Mouse (Mus musculus) frontal cortex, adult (tissue): ENCODE data around the gene Eva1b.

Source experiments
- ATAC-seq: cut with Nextera tagmentation; 2 replicates; pipeline ENCODE4 v1.9.2; 2017; ENCODE audit warnings: mild to moderate bottlenecking, moderate library complexity, mixed read lengths; ENCODE audit not compliant: low TSS enrichment

Gene Eva1b

DNA sequence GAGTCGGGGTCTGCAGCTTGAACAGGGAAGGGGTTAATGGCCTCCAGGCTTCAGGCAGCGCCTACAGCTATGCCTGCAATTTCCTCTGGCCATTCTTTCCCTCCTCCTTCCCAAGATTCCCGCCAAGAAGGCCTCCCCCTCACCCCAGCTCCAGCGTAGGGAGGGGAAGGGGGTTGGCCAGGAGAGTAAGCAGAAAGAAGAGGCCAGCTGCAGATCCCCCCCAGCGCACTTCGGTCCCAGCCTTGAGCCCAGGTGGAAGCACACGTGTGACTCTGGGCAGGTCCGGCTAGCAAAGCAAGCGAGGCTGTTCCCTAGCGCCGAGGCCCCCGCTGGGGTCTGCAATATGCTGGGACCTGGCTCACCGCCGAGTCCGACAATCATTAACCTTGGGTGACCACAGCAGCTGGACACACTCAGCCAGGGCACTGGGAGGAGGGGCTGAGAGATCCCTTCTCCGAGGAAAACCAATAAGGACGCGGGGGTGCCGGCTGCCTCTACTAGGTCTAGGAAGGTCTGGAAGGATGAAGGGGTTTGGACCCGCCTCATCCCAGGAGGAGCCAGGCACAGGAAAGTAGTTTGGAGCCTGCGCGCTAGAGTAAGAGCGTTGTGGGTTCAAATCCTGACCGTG is at the start of gene Eva1b:
Gene Eva1b (plus strand): TSS at position 212 of the 628 bp plus-strand sequence.
- ATAC-seq, result no peak

DNA sequence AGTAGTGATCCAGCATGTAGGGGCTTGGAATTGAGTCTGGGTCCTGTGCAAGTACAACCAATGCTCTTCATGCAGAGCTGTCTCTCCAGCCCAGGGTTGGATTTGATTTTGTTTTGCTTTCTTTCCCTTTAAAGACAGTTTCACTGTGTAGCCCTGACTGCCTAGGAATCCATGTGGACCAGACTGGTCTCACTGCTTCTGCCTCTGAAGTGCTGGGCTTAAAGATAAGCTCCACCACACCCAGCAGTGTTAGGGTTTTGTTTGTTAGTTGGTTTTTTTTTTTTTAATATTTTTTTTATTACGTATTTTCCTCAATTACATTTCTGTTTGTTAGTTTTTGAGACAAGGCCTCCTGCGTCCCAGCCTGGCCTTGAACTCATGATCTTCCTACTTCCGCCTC is 48.2 kb upstream of the Eva1b start:
- no peak for ATAC-seq

DNA sequence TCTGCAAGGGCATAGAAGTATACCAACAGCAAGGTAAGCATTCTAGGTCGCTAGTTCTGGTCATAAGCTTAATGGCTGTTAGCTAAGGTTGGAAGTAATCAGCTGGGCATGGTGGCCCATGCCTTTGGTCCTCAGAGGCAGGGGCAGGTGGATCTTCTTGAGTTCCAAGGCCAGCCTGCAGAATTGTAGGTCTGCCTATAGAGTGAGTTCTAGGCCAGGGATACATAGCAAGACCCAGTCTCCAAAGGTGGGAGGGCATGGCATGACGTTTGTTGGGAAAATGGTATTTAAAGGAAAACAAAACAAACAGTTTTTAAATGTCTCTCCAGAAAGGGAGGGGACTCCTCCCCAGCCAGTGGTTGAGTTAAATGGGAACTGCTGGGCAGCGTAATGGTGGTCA is 46.8 kb upstream of the Eva1b start:
- ATAC-seq, result no peak

DNA sequence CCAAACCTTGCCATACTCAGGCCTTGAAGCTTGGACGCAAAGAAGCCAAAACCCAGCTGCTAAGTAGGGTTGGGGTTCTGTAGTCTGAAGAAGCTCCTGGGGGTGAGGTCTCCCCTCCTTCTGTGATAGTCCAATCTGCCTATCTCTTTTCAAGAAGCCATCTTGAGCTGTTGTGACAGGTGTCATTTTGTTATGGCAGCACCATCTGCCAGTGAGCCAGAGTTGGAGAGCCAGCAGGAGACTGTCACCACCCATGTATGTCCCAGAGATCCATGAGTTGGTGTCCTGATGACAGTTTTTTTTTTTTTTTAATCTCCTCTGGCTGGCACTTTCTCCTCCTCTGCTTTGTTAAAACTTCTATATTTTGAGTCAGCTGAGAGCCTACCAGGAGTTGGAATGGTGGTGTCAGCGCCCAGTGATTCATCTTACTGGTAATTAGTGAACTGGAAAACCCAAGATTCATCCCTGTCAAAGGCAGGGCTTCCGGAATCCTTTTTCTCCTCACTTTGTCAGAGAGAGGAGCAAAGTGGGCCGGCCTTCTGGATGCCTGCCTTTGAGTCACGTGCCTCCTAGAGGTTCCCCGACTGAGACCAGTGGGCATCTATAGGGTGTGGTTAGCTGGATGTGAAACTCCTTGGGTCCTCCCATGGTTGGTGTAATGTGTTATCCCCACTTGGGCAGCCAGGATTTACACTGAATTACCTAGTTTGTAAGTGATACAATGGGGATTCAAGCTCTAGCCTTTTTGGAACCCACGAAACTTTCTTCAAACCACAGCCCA is 45.3 kb upstream of the Eva1b start:
- ATAC-seq, result peak; percentile 10

DNA sequence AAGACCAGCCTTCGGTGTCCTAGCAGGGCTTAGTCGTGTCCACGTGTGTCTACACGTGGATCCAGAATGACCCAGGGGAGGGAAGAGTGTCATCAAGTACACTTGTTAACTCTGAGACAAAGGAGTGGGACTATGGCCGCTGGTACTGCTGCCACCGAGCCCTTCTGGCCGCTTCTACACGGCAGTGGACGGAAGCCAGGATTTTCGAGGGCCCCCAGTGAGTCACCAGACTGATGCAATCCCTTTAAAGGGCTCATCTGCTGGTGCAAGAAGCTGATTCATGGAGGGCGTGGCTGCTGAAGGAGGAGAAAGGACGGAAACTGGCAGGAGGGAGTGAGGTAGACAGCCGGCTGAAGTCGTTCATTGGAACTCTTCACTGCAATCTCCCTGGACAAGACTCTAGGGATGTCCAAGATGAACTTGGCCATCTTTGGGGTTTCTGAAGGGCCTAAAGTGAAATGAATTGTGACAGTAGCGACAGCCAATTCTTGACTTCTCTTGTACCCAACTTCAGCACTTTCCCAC is 44.4 kb upstream of the Eva1b start:
- peak; percentile 66 for ATAC-seq

DNA sequence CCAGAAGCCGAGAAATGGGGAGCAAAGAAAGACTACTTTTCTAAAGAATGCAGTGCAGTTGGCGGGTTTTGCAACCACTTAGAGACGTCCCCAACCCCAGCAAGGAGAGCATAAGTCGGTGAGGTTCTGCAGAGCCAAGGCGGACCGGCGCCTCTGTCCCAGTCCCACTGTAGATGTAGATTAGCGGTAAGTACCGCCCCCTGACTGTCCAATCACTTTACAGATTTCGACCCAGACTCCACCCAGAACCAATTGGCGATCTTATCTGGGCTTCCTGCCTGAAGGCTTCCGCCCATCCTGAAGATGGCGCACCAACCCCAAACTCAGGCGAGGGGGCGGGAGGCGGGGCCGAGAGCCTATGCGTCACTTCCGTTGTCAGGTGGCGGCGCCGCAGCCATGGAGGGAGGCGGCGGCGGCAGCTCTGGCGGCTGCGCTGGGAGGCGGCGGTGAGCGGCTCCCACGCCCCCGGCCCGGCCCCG is 43.9 kb upstream of the Eva1b start, which contains the start of gene Stk40:
Gene Stk40 (plus strand): TSS at position 368 of the 479 bp plus-strand sequence.
- ATAC-seq, result peak; percentile 85

DNA sequence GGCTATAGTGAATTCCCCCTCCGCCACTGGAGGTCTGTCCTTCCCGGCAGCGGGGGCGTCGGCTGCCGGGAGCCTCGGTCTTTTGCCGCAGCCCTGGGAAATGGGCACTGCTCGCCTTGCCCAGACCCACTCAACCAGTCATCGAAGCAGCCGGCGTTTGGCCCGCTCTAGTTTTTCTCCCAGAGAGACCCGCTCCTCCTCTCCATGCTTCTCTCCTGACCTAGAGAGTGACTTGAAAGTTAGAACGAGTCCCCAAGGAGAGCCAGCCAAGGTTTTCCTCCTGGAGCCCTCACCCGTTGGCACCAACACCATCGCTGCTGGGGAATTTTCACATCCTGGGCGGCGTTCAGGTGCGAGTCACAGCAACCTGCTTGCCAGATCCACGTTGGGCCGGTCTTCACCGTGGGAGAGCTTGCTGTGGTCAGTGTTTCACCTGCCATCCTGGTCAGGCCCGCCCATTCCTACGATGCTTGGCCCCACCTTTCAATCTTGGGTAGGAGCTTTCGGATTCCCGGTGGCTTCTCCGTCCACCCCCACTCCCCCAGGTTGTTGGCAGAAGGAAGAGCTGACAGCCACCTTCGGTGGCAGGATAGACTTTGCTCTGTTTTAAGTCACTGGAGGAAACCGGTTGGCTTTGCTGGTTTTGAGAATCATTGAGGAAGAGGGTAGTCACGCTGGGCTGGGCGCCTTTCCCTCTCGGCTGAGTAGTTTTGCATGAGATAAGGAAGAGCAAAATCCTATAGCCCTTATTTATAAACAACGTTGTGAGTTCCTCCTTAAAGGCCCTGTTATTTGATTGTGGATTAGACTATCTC is 43.1 kb upstream of the Eva1b start:
- ATAC-seq, result no peak

DNA sequence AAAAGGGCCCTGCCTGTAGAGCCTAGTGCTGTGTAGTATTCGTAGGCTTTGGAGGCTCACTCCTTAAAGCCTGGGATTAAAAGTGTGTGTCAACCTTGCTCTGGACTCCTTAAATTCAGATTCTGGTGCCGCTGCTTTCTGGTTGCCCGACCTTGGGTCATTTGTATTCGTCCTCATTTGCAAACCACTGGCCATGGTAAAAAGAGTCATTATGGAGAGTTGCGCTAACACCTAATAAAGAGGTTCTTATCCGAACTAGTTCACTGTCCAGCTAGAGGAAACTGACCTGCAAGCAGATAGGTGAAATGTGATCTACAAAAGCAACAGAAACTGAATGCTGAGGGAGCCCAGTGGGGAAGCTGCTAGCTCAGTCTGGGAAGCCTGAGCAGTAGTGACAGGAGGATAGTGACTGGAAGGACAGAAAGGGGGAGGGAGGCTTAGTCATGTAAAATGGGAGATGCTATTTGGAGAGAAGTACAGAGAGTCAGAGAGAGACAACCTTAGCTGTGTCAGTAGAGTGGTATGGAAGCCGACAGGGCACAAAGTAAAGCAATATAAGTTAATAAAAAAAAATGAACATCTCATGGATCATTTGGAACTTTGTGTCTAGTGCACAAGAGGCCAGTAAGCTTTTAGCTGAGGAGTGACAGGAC is 42.3 kb upstream of the Eva1b start:
- ATAC-seq, result no peak

DNA sequence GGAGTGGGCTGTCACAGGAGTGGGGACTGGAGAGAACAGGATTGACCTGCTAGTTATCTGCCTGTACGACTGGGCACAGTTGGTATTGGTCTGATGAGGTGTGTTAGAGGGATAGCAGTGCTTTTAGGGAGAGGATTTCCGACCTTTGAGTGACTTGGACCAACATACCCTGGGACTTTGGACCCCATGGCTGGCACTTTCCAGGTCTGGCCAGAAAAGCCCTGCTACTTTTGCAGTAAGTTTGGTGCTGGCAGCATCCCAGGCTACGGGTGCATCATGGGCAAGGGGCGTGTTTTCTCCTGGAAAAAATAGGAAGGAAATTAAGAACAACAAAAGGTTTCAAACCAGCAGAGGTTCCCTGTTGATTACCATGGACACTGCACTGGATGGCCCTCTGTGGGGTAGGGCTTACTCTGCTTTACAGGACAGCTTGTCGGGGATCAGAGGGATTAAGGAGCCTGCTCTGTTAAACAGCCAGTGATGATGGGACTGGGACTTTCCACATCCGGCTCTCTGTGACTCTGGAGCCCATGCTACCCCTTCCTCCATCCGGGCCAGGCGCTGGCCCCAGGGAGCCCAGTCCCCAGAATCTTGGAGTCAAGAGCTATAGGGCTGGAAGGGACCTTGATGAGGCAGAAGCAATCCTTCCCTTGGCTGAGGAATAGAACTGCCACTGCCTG is 39.3 kb upstream of the Eva1b start:
- ATAC-seq, result no peak

DNA sequence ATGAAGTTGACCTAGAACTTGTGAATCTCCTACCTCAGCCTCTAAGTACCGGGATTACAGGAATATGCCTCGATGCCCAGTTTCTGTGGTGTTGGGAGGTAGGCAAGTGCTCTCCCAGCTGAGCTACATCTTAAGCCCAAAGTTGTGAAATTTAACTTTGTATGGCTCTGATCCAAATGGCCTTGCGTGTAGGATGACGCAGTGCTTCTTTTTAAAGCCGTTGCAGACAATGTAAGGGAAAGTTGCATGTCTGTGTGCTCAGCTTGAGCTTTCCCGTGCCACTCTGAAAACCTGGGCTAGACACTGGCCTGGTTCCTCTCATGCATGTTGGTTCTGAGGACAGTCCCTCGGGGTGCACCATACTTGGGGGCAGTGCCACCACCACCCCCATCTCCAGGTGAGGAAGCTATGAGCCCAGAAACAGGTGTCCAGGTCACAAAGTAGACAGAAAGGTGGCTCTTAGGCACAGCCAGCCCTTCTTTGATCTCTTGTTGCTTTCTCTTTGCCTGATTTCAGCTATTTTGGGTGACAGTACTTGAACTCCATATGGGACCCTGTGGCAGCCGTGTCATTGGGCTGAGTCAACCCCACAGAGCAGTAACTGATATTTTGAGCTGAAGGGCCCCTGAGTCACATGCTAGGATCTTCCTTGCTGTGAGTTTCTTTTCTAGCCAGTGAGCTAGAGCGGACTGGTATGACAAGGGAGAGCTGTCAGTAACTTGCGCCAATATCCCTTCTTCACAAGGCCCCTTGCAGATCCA is 37.8 kb upstream of the Eva1b start:
- 0 out of 2 replicates have a peak, but pooled peaks have one; percentile 7 for ATAC-seq

DNA sequence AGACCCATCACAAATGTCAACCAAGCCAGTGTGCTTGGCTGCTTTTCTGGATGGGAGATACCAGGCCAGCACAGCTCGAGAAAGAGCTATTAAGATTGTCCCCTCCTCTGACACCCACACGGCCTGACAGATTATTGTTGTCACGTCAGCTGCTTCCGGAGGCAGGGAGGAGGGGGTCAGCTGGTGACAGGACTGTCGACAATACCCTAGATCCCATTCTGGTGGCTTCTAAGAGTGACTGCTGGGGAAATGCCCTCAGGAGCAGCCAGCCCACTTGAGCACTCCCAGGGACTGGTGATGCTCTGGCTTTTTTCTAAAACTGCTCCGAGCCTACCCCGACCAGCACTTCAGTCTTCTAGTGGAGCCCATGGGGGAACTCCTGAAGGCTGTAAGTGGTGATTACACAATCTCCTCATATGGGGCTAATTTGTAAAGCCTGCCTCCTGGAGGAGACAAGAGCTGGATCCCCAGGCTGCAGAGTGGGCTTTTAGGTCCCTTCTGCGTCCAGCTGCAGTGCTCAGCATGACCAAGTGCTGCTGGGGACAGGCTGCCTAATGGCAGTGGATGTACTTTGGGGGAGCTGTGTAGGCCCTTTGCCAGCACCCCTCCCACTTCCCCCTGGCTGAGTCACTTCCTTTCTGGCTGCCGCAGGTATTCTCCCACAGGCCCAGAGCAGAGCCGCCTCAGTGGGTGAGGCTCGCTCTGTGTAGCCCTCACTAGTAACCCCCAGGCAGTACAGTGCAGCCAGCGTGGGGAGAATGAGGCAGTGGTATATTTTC is 37.0 kb upstream of the Eva1b start:
- ATAC-seq, result peak; percentile 62

DNA sequence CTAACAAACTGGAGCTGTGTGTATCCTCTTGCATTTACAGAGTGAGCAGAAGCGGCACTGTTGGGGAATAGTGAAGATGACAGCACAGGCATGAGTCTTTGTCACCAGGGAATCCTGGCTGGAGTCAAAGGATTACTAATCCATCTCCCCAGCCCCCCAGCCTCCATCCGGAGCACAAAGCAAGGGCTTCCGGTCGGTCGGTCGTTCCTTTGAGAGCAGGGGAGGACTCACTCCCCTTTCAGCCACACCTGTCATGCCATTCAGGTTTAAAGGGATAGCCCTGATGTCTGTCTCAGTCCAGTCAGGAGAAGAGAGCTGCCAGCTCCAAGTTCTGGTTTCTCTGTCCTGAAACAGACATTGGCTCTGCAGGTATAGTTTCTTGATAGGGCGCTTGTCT is 36.4 kb upstream of the Eva1b start:
- no peak for ATAC-seq

DNA sequence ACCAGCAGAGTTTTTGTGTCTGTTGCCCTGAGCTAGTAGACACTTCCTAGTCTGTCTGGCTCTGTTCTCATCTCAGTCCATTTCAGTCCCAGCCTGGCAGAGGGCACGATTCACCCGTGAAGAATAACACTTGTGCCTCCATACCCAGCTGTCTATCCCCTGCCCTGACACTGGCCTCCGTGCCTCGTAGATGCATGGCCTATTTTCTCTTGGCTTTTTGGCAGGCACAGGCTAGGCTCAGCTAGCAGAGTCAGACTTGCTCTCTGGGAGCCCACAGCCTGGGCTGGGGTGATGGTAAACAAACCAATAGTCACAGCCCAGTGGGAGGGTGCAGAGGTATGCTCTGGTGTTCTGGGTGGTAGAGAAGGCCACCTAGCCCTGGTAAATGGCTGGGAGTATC is 34.3 kb upstream of the Eva1b start:
- ATAC-seq, result no peak

DNA sequence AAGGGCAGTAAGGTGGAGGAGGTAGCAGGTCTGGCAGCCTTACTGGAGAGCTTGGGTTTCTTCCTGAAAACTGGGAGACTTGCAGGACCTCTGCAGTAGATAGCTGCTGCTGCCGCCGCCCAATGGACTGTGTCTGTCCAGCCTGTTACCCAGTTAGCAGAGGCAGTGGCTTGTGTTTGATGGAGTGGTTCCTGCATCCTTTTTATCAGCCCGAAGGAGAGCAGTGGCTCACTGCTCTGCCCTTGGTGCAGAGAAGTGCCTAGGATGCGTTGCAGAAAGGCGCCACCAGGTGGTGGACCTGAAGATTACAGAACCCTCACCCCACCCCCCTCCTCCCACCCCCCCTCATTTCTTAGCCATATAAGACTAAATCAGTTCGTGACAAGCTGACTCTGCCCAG is 33.6 kb upstream of the Eva1b start:
- no peak for ATAC-seq

DNA sequence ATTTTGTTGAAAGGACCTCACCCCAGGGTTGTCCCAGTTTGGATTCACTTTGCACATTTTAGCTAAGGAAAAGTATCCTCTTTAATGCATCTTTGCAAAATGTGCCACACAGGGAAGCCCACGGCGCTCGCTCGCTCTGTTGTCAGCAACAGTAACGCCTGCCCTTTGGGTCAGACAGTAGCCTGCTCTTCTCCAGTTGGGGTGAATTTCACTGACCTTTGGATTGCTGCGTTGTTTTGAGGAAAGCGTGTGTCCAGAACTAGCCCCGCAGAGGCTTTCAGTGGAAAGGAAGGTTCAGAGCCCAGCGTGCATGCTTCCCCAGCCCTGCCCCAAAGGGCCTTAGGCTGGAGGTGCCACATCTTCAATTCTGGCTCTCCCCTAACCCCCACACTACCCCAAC is 32.1 kb upstream of the Eva1b start:
- ATAC-seq, result no peak

DNA sequence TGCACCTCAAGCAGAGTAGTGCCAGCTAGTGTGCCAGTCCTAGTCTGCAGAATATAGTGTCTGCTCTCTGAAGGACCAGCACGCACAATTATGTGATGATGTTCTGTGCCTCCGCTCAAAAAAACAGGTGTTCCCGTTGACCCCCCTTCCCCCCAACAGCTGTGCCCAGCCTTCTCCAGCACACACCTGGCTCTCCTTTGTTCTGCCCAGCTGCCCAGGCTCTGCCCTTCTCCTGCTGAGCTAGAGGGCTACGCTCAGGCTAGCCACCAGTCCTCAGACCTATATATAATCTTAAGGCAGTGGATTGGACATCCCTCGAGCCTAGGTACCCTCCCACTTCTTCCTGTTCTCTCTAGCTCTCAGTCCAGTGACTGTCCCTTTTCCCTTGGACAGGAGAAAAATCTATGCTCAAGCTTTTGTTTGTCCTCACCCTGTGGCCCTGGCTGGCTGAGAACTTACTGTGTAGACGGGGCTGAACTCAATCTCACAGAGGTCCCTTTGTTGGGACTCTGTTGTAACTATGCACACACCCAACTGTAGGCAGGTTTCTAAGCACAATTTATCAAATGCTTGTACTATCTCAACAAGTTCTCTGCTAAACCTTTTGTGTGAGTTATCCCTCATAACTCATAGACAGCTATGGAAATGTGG is 31.5 kb upstream of the Eva1b start:
- no peak for ATAC-seq

DNA sequence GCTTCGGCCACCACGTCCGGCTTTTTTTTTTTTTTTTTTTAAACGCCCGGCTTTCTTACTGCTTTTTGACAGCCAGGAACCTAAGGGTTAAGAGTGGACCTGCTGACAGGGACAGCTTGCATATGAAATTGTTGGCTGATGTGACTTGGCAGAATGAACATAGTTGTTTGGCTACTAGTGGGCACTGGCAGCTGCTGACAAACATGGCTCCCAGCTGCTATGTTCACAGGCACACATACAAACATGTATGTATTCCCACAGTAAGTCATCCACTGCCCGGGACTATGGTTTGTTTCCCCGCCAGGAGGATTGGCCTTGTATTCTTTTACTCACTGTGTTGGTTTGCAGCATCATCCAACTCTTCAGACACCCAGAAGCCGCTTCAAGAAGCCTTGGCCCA is 30.4 kb upstream of the Eva1b start:
- no peak for ATAC-seq

DNA sequence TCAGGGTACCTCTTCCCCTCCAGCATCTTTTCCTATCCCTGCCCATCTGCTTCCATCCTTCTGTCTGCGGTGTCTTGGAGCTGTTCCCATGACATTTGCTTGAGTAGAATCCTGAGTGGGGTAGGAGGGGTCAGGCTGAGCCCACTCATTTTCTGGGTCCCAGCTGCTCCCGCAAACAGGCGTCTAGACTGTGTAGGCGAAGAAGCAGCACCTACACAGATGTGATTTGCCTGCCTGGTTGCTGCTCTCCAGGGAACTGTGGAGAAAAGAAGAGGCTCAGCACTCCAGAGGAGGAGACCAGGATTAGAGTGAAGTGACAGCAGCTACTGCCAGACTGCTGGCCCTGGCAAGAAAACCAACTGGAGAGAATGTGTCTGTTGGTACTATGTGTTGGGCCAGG is 28.9 kb upstream of the Eva1b start:
- ATAC-seq, result peak; percentile 80

DNA sequence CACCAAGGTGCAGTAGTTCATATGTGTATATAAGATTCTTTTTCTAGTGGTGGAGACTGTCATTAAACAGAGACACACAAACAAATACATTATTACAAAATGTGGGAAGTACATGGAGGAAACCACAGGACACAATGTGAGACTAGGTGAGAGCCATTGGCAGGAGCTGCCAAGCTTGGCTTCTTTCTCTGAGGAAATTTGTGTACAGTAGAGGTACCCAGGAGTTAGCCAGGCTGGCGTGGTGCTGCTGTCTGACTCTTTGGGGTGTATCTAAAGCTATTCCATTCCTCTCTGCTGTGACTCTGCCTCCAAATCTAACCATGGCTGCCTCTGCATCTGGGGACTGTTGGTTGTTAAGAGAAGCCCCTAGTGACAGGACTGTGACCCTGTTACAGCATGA is 28.5 kb upstream of the Eva1b start:
- no peak for ATAC-seq
